Mouse (Mus musculus) brain, embryonic 14.5 days (tissue): ENCODE data around the gene Lamtor3. TPM values are rescaled to one million over a fixed set of nuclear protein-coding genes. Genes with fewer than 3 reads are reported as not detected.

Experiments used
- DNase-seq: peaks from one replicate; pipeline ENCODE4 v3.0.0-alpha.2; 2011; ENCODE audit warnings: low read depth
- CTCF ChIP-seq: fragments of 200-500 bp; IDR thresholded peaks from 2 replicates; pipeline ENCODE4 v1.5.1; 2012; ENCODE audit warnings: inconsistent platforms, mild to moderate bottlenecking, moderate library complexity, borderline replicate concordance; ENCODE audit not compliant: insufficient read depth, insufficient read length; ENCODE audit errors: extremely low read depth
- POLR2A ChIP-seq: fragments of 200-500 bp; IDR thresholded peaks from 2 replicates; pipeline ENCODE4 v1.6.1; 2012; ENCODE audit warnings: mild to moderate bottlenecking, inconsistent platforms, borderline replicate concordance; ENCODE audit not compliant: poor library complexity, insufficient read depth, insufficient read length, severe bottlenecking; ENCODE audit errors: extremely low read depth
- polyA plus RNA-seq: library from polyadenylated mRNA; depleted of rRNA; stranded (reverse); fragments of >200 nt; gene quantifications from 2 replicates; pipeline ENCODE4 v1.2.3, GENCODE M21; 2012; rRNA removed

Lamtor3 gene
- polyA plus RNA-seq, 1 experiment = 77.3 TPM

DNA sequence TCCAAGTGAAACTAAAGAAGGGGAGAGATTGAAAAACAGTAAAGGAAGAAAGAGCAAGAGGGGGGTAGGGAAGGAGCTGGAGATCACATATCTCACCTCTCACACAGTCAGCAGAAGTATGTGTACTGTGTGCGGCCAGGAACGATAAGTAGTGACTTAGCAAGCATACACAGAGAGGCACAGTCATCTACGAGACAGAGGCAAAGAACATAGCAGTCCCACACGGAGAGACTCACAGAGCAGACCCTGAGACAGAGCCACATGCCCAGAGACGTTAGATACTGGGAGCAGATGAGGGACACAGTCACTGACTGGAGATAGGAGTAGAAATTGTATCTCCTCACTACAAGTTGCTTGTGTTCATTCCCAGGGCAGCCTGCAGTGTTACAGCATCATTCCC, 53.9 kb downstream of the Lamtor3 start:
- DNase-seq = no peak
- no peak for TF ChIP-seq CTCF
- no peak for TF ChIP-seq POLR2A

DNA sequence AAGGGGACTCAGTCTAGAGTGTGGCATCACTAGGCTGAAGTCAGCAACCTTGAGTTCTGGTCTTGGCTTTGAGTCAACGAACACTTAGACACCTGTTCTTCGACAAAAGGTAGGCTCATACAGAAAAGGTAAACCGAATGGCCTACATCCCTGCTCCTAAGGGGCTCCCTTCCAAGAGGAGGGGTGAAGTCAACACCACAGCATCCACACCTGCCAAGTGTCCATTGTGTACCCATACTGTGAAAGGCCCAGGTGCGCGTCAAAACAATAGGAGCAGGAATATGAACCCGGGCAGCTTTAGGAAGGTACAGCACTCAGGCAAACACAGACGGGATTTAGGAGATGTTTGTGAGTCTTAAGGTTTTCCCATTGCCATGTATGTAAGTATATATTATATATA, 54.7 kb downstream of the Lamtor3 start:
- no peak for DNase-seq
- no peak for TF ChIP-seq POLR2A
- no peak for TF ChIP-seq CTCF

DNA sequence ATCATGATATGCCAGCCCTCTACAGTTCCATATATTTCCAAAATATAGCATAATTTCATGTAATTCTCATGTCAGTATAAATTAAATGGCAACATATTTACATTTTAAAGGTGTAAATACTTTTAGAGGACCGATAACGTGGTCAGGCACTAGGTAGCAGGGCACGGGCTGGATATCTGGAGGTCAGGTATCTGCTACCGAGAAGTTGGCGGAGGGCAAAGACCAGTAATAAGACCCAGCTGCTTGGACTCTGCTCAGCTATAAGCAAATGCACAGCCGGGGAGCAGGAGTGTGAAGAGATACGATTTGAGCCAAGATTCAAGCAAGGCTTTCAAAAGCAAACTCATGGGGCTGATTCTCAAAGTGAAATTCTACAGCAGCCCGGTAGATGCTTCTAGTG, 56.0 kb downstream of the Lamtor3 start:
- TF ChIP-seq POLR2A (no peak), CTCF (no peak)
- no peak for DNase-seq

DNA sequence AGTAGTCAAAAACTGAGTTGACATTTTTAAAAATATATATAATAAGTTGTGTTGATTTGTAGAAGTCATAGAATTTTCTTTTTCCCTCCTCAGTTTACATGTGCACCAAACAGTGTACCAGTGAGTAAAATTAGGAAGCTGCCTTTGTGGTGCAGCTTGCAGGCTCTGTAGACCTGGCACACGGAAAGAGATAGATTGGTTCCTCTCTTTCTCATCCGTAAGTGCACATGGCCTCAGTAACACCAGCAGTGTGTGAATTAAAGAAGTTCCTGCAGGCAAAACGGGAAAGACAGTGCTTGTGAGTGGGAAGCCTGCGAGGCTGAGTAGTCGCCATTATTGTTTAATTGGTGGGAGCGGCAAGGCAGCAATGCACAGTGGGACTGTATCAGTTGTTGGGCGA, 57.1 kb downstream of the Lamtor3 start:
- TF ChIP-seq CTCF (no peak), POLR2A (no peak)
- DNase-seq = no peak

DNA sequence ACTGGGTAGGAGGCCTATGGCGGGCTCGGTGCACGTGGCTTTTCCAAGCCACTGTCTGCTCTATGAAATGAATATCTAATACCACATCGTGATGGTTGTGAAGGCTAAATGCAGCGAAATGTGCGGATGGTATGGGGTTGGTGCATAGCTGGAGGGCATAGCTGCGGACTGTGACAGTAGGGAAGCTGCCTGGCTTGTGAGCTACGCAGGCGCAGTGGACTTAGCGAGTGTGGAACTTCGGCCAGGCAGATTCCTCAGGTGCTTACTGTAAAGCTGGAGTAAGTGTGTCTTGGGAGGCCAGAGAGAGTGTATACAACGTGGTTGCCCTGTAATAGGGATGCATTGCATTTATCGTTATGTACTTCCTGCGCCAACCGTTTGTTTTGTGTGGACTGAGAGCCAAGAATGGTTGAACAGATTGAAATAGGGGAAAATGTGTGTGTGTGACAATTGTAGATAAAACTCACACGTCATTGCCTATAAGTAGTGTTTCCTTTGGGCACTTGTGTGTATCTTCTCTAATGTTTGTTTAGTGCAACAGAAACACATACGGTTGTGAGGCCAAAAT, 57.6 kb downstream of the Lamtor3 start:
- no peak for DNase-seq
- TF ChIP-seq CTCF = no peak
- no peak for TF ChIP-seq POLR2A

DNA sequence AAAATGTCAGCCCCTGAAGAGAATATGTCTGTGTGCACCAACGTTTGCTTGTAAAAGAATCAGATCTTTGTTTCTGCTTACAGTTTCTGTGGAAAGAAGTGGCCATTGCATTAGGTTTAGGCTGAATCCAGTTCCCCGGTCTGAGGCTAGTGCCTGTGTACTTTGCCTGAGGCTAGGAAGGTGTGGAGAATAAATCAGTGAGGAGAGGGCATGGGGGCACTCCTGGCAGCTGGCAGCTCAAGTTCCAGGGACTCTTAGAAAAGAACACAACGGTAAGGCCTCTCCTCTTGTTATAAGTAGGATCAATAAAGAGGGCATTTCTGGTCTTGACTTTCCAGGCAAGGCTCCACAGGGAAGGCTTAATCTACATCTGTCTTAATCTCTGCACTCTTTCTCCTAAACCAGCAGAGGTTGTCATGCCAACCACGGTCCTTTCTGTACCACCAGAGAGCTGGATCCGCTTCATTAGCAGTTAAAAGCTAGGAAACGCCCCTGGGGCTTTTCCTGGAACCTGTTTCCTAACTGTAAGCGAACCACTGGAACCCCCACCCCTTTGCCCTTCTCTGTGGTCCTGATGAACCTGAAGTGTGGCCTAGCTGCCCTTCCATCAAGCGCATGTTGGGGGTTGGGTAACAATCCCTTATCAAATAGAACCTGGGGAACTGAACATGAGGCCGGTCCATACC, 58.8 kb downstream of the Lamtor3 start:
- peak; percentile 86 for DNase-seq
- TF ChIP-seq CTCF (no peak), POLR2A (no peak)

DNA sequence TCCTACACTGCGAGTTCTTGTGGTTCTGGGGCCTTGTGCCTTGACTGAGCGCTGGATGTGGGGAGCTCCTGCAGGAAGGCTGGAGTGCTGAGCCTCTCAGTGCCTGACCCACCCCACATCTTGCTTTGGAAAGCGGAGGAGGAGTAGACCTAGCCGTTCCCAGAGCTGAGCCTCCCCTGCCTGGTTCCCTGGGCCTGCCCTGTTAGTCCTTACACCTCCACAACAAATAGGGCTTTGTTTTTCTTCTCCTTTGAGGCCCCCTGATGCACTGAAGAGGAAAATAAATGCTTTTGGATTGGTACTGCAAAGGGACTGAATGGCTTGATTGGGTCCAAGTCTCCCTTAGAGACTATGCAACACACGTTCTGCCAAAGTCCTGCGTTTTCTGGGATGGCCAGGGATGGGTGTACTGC, 59.3 kb downstream of the Lamtor3 start:
- TF ChIP-seq CTCF (no peak), POLR2A (no peak)
- peak; percentile 83 for DNase-seq

DNA sequence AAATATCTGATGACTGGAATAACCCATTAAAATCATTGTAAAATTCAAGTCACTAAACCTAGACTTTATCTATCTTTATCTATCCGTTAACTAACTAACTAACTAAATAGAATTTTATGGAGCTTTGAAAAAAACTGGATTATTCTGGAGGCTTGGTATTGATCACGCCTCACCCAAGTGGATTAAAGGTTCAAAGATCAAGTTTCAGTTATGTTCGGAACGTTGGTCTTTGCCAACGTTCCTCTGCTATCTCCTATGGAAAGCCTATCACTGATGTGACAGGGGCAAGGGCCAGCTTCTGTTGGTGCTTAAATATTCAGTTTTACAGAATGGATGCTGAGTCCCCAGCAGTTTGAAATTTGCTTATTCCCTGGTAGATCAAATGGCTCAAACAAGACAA, 59.9 kb downstream of the Lamtor3 start:
- DNase-seq = no peak
- TF ChIP-seq POLR2A (no peak), CTCF (no peak)

Other genes starting within 250 kb of the Lamtor3 start
- gene Gm21962, start 247.0 kb upstream of the Lamtor3 start, polyA plus RNA-seq = not detected in 2 replicates
- 786 and 1,264 TPM in 2 replicates for gene H2afz, start 54.0 kb upstream of the Lamtor3 start, polyA plus RNA-seq
- gene Dnajb14, start 50.8 kb upstream of the Lamtor3 start, polyA plus RNA-seq = 7.7 and 12.1 TPM in 2 replicates
- gene Dapp1, start 63.0 kb downstream of the Lamtor3 start, polyA plus RNA-seq = 1.9 and 2.0 TPM in 2 replicates
- 0.08 and 0.12 TPM in 2 replicates for gene 1110002E22Rik, start 146.5 kb downstream of the Lamtor3 start, polyA plus RNA-seq
- gene Gm5105, start 148.9 kb downstream of the Lamtor3 start, polyA plus RNA-seq = 0.04 TPM in 1 of 2 replicates, not detected in the other
- 6.6 and 7.3 TPM in 2 replicates for gene Trmt10a, start 224.9 kb downstream of the Lamtor3 start, polyA plus RNA-seq
- gene Mttp, start 226.5 kb downstream of the Lamtor3 start, polyA plus RNA-seq = 4.7 and 4.9 TPM in 2 replicates